Mouse (Mus musculus) cortical plate, adult 2 months (tissue): ENCODE measurements around the gene Tank.

Source experiments
- CTCF ChIP-seq: fragments of 200-500 bp; IDR thresholded peaks from 2 replicates; pipeline ENCODE4 v1.5.1; 2011; ENCODE audit warnings: mild to moderate bottlenecking, control low read depth, low read length; ENCODE audit not compliant: insufficient read depth; ENCODE audit errors: extremely low read depth
- POLR2A ChIP-seq: fragments of 200-500 bp; IDR thresholded peaks from 2 replicates; pipeline ENCODE4 v1.6.1; 2011; ENCODE audit warnings: mild to moderate bottlenecking, low read length, control low read depth; ENCODE audit not compliant: insufficient read depth; ENCODE audit errors: extremely low read depth

DNA sequence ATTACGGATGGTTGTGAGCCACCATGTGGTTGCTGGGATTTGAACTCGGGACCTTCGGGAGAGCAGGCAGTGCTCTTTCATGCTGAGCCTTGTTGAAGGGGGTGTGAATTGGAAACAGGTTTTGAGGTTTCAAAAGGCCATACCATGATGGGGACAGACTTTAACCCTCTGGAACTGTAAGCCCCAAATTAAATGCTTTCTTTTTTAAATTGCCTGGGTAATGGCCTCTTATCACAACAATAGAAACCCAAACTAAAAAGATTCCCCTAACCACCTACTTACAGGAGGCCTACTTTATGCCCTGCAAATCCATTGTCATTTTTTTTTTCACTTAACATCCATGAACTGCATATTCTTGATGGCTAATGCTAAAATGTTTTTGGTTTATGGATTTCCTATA, 96.2 kb downstream of the Tank start:
- TF ChIP-seq POLR2A (no peak), CTCF (no peak)
